31 mouse cellular contexts compared by ENCODE assay signal in genomic region chr2:105608756-105609155, GRCm38 (mm10). TPM values are rescaled to one million over a fixed set of nuclear protein-coding genes. Genes with fewer than 3 reads are reported as not detected.
DNase-seq lines count a peak whose midpoint lies in the region; ATAC-seq and TF ChIP-seq lines count a peak whose summit lies in the region.
"Had no signal": no experiment of that assay in that cellular context is flagged by ENCODE, and none has a peak within 500 bp of the region (broad histone marks: within the 10 kb centered on the region; RNA-seq: fewer than 3 reads in every experiment).

No protein-coding gene starts in this region.

- TF ChIP-seq POLR2A in brain, embryonic 14.5 days (IDR thresholded peaks at IDR 0.05; ENCODE audit: borderline replicate concordance, extremely low read depth, insufficient read depth, insufficient read length, poor library complexity, severe bottlenecking) = no peak

- intact Hi-C loops in heart, postnatal 10 days (cut with DNase I) = no loop called here
- intact Hi-C loops in heart, postnatal 25 days (cut with DNase I) = no loop called here

- TF ChIP-seq EP300 in liver, postnatal 0 days (IDR thresholded peaks at IDR 0.05; ENCODE audit: low read depth) = no peak

- 0 out of 2 replicates have a peak, but pooled peaks have one; percentile 7 for ATAC-seq in forebrain, postnatal 0 days
- ATAC-seq in forebrain, embryonic 13.5 days = no peak
- peak; percentile 43; the same call in 1 of the 2 replicates for ATAC-seq in liver, postnatal 0 days
- ATAC-seq in liver, embryonic 12.5 days = no peak
- ATAC-seq: activated CD4-positive, CD25-positive, alpha-beta regulatory T cell, adult 4 months; forebrain, embryonic 15.5 days; intestine, embryonic 16.5 days; midbrain, embryonic 16.5 days had no signal

- H3K27me3 ChIP-seq in forebrain, postnatal 0 days (ENCODE audit: insufficient read depth, low read length) = peaks cover 11% of the 10 kb centered on the region; the same call in 1 of the 2 replicates
- H3K27me3 ChIP-seq in forebrain, embryonic 13.5 days = peaks cover 31% of the 10 kb centered on the region
- 0 out of 2 replicates have a peak, but pooled peaks cover 3% of the 10 kb centered on the region for H3K27me3 ChIP-seq in liver, postnatal 0 days (ENCODE audit: insufficient read depth, low read length)
- peaks cover 24% of the 10 kb centered on the region; the same call in 1 of the 2 replicates for H3K27me3 ChIP-seq in liver, embryonic 12.5 days (replicated peaks)
- H3K27me3 ChIP-seq: forebrain, embryonic 15.5 days had no signal

- no peak overlapping the region for H3K4me3 ChIP-seq in forebrain, postnatal 0 days (ENCODE audit: low read depth, low read length)
- no peak overlapping the region for H3K4me3 ChIP-seq in forebrain, embryonic 13.5 days
- H3K4me3 ChIP-seq in liver, postnatal 0 days (ENCODE audit: low read depth, low read length) = no peak overlapping the region
- H3K4me3 ChIP-seq in liver, embryonic 12.5 days = no peak overlapping the region
- H3K4me3 ChIP-seq: embryonic facial prominence, embryonic 12.5 days; forebrain, embryonic 15.5 days; gastrocnemius, adult 2 months; liver, embryonic 13.5 days; stomach, embryonic 15.5 days had no signal

- H3K27ac ChIP-seq in forebrain, postnatal 0 days (ENCODE audit: low read depth, low read length) = no peak overlapping the region
- H3K27ac ChIP-seq in forebrain, embryonic 13.5 days = no peak overlapping the region
- H3K27ac ChIP-seq in liver, postnatal 0 days (ENCODE audit: low read depth) = no peak overlapping the region
- no peak overlapping the region for H3K27ac ChIP-seq in liver, embryonic 12.5 days
- H3K27ac ChIP-seq: embryonic facial prominence, embryonic 12.5 days; forebrain, embryonic 15.5 days; gastrocnemius, adult 2 months; liver, embryonic 13.5 days; stomach, embryonic 15.5 days had no signal

- no peak for DNase-seq in forebrain, postnatal 0 days
- no peak for DNase-seq in liver, postnatal 0 days
- peak; percentile 21 for DNase-seq in R1 (ENCODE audit: low read depth, low spot score)
- DNase-seq in brain, embryonic 14.5 days (ENCODE audit: low read depth) = peak; percentile 19
- no peak for DNase-seq in heart, postnatal 10 days
- DNase-seq in heart, postnatal 25 days (ENCODE audit: low spot score) = no peak
- DNase-seq: adrenal gland, adult 2 months; adrenal gland, postnatal 36 days; B cell, adult 2 months; gastrocnemius, adult 2 months; gastrocnemius, postnatal 36 days; heart, adult 18-20 months; kidney, adult 8-10 months; kidney, postnatal 14 days; liver, embryonic 13.5 days; lung, adult 2 months; right cerebral cortex, postnatal 25 days; thymus, postnatal 14 days had no signal

- 81% methylated on average over 7 of the region's 7 CpGs for WGBS in forebrain, postnatal 0 days
- 87% methylated on average over 7 of the region's 7 CpGs for WGBS in forebrain, embryonic 13.5 days
- WGBS in liver, postnatal 0 days (ENCODE audit: insufficient replicate concordance) = 32% methylated on average over 7 of the region's 7 CpGs
- WGBS in liver, embryonic 12.5 days (ENCODE audit: insufficient replicate concordance) = 47% methylated on average over 7 of the region's 7 CpGs

- TF ChIP-seq CTCF in forebrain, postnatal 0 days (IDR thresholded peaks at IDR 0.05; ENCODE audit: low read depth) = no peak
- no peak for TF ChIP-seq CTCF in liver, postnatal 0 days (IDR thresholded peaks at IDR 0.05; ENCODE audit: low read depth)
- TF ChIP-seq CTCF in brain, embryonic 14.5 days (IDR thresholded peaks at IDR 0.05; ENCODE audit: borderline replicate concordance, extremely low read depth, insufficient read depth, insufficient read length) = no peak

- H3K9ac ChIP-seq in forebrain, postnatal 0 days = no peak overlapping the region
- no peak overlapping the region for H3K9ac ChIP-seq in forebrain, embryonic 13.5 days
- H3K9ac ChIP-seq in liver, postnatal 0 days (replicated peaks) = no peak overlapping the region
- H3K9ac ChIP-seq in liver, embryonic 12.5 days = no peak overlapping the region
- H3K9ac ChIP-seq: embryonic facial prominence, embryonic 12.5 days; forebrain, embryonic 15.5 days; liver, embryonic 13.5 days; stomach, embryonic 15.5 days had no signal

- no peak overlapping the region for H3K4me2 ChIP-seq in forebrain, postnatal 0 days (ENCODE audit: low read depth)
- H3K4me2 ChIP-seq in forebrain, embryonic 13.5 days = no peak overlapping the region
- H3K4me2 ChIP-seq in liver, postnatal 0 days (ENCODE audit: low read depth, low read length) = no peak overlapping the region
- H3K4me2 ChIP-seq in liver, embryonic 12.5 days = no peak overlapping the region
- H3K4me2 ChIP-seq: embryonic facial prominence, embryonic 12.5 days; forebrain, embryonic 15.5 days; heart, embryonic 11.5 days; liver, embryonic 13.5 days; stomach, embryonic 15.5 days had no signal

- no peaks in the 10 kb centered on the region for H3K4me1 ChIP-seq in forebrain, postnatal 0 days (ENCODE audit: insufficient read depth)
- peaks cover 47% of the 10 kb centered on the region for H3K4me1 ChIP-seq in forebrain, embryonic 13.5 days
- H3K4me1 ChIP-seq in liver, postnatal 0 days (ENCODE audit: insufficient read depth) = no peaks in the 10 kb centered on the region
- no peaks in the 10 kb centered on the region for H3K4me1 ChIP-seq in liver, embryonic 12.5 days
- H3K4me1 ChIP-seq: liver, embryonic 13.5 days had no signal

- no peaks in the 10 kb centered on the region for H3K36me3 ChIP-seq in forebrain, postnatal 0 days (ENCODE audit: insufficient read depth)
- H3K36me3 ChIP-seq in forebrain, embryonic 13.5 days (ENCODE audit: poor library complexity, severe bottlenecking) = no peaks in the 10 kb centered on the region
- no peaks in the 10 kb centered on the region for H3K36me3 ChIP-seq in liver, postnatal 0 days (replicated peaks; ENCODE audit: insufficient read depth, low read length)
- no peaks in the 10 kb centered on the region for H3K36me3 ChIP-seq in liver, embryonic 12.5 days
- H3K36me3 ChIP-seq: embryonic facial prominence, embryonic 12.5 days; forebrain, embryonic 15.5 days; liver, embryonic 13.5 days; stomach, embryonic 15.5 days had no signal

- H3K9me3 ChIP-seq in forebrain, postnatal 0 days (ENCODE audit: low read length) = no peaks in the 10 kb centered on the region
- no peaks in the 10 kb centered on the region for H3K9me3 ChIP-seq in forebrain, embryonic 13.5 days (replicated peaks)
- H3K9me3 ChIP-seq in liver, postnatal 0 days (ENCODE audit: low read length) = no peaks in the 10 kb centered on the region
- no peaks in the 10 kb centered on the region for H3K9me3 ChIP-seq in liver, embryonic 12.5 days (replicated peaks)
- H3K9me3 ChIP-seq: embryonic facial prominence, embryonic 12.5 days; forebrain, embryonic 15.5 days; liver, embryonic 13.5 days; stomach, embryonic 15.5 days had no signal

RNA-seq across cellular contexts. Expression of gene Pax6, which starts 59.9 kb away (rescaled TPM):
- 19.0 and 32.9 TPM in 2 replicates for total RNA-seq in forebrain, postnatal 0 days (2014; rRNA removed)
- polyA plus RNA-seq in forebrain, postnatal 0 days (2015; fragmentation: Nextera tagmentation; extraction: Ambion mirVana) = 14.6 and 19.0 TPM in 2 replicates
- polyA plus RNA-seq in forebrain, embryonic 13.5 days (2015; fragmentation: Nextera tagmentation; extraction: Ambion mirVana) = 87.1 and 92.7 TPM in 2 replicates
- polyA plus RNA-seq in liver, postnatal 0 days (2015; fragmentation: Nextera tagmentation; extraction: Ambion mirVana) = not detected in 2 replicates
- polyA plus RNA-seq in liver, embryonic 12.5 days (2016; fragmentation: Nextera tagmentation; extraction: Ambion mirVana) = 0.05 TPM in 1 of 2 replicates, not detected in the other
- polyA plus RNA-seq in brain, embryonic 14.5 days (2012; rRNA removed) = 63.3 and 76.2 TPM in 2 replicates
- total RNA-seq in heart, postnatal 10 days (2021) = not detected
- not detected for total RNA-seq in heart, postnatal 25 days (2021)
- total RNA-seq: adrenal gland, adult 2 months; adrenal gland, postnatal 36 days; gastrocnemius, adult 2 months; gastrocnemius, postnatal 36 days; heart, adult 18-20 months; hematopoietic stem cell, adult 5-6 weeks; neutrophil, adult 5-6 weeks had no signal
- polyA plus RNA-seq: adrenal gland, adult 2 months; heart, embryonic 16.5 days; lung, adult 2 months; urinary bladder, adult 2 months had no signal

Comparison
In these comparisons a context has a peak if more than half of its experiments do, and no peak if none do; other contexts are left out.
1. ATAC-seq: peak in forebrain, postnatal 0 days (single experiment) and liver, postnatal 0 days (single experiment); none in forebrain, embryonic 13.5 days (single experiment) and liver, embryonic 12.5 days (single experiment).
2. DNase-seq: peak in R1 (single experiment) and brain, embryonic 14.5 days (single experiment); none in forebrain, postnatal 0 days (single experiment), liver, postnatal 0 days (single experiment), heart, postnatal 10 days (0 of 2) and heart, postnatal 25 days (single experiment).
3. RNA of gene Pax6, which starts 59.9 kb away (polyA plus RNA-seq): 87.1 to 92.7 TPM in forebrain, embryonic 13.5 days, 63.3 to 76.2 TPM in brain, embryonic 14.5 days and 14.6 to 19.0 TPM in forebrain, postnatal 0 days; 0.05 TPM in liver, embryonic 12.5 days and not detected in liver, postnatal 0 days; every median in the first group is over 10 times any median in the second.